Comparison of ENCODE assay signal across 8 mouse cellular contexts in genomic region chr11:55204602-55205001, GRCm38 (mm10). TPM values are rescaled to one million over a fixed set of nuclear protein-coding genes. Genes with fewer than 3 reads are reported as not detected.
A peak's percentile ranks its signal among the peaks of the same experiment; 100 is the strongest.
DNase-seq lines count a peak whose midpoint lies in the region; ATAC-seq and TF ChIP-seq lines count a peak whose summit lies in the region.

No protein-coding gene starts in this region.

- H3K9me3 ChIP-seq in hindbrain, embryonic 16.5 days (ENCODE audit: control insufficient read depth, low read length): no peaks in the 10 kb centered on the region
- H3K9me3 ChIP-seq in liver, embryonic 14.5 days (ENCODE audit: control insufficient read depth, low read length): no peaks in the 10 kb centered on the region
- H3K9me3 ChIP-seq in neural tube, embryonic 14.5 days (ENCODE audit: control insufficient read depth, low read length): no peaks in the 10 kb centered on the region

- H3K9ac ChIP-seq in hindbrain, embryonic 16.5 days (ENCODE audit: low read depth, low read length): peak overlapping the region; percentile 94
- peak overlapping the region; percentile 80 for H3K9ac ChIP-seq in liver, embryonic 14.5 days (replicated peaks)
- H3K9ac ChIP-seq in neural tube, embryonic 14.5 days (replicated peaks; ENCODE audit: low read depth, low read length): peak overlapping the region; percentile 77

- WGBS in hindbrain, embryonic 16.5 days: 1% methylated on average over 17 of the region's 17 CpGs
- 4% methylated on average over 17 of the region's 17 CpGs for WGBS in liver, embryonic 14.5 days (ENCODE audit: insufficient replicate concordance)
- 6% methylated on average over 17 of the region's 17 CpGs for WGBS in neural tube, embryonic 14.5 days

- peak overlapping the region; percentile 66; the same call in 1 of the 2 replicates for H3K27ac ChIP-seq in hindbrain, embryonic 16.5 days (ENCODE audit: low read depth, low read length)
- no peak overlapping the region for H3K27ac ChIP-seq in liver, embryonic 14.5 days
- H3K27ac ChIP-seq in neural tube, embryonic 14.5 days (ENCODE audit: low read depth, low read length): no peak overlapping the region

- ATAC-seq in erythroblast, adult 5-6 weeks (replicated peaks; ENCODE audit: low FRiP score, poor library complexity, severe bottlenecking): peak; percentile 46
- peak; percentile 31 for ATAC-seq in hindbrain, embryonic 16.5 days
- ATAC-seq in liver, embryonic 14.5 days (ENCODE audit: insufficient read depth): peak; percentile 54; the same call in 1 of the 2 replicates
- ATAC-seq in neural tube, embryonic 14.5 days (ENCODE audit: low read depth): peak; percentile 74

- H3K4me3 ChIP-seq in hindbrain, embryonic 16.5 days (ENCODE audit: low read length): peak overlapping the region; percentile 95
- H3K4me3 ChIP-seq in liver, embryonic 14.5 days (ENCODE audit: insufficient read depth in 1 of 2, low read depth in 2 of 2, low read length in 2 of 2): peak overlapping the region; percentile 76 to 91
- H3K4me3 ChIP-seq in neural tube, embryonic 14.5 days (ENCODE audit: low read depth, low read length): peak overlapping the region; percentile 79

- no peaks in the 10 kb centered on the region for H3K27me3 ChIP-seq in hindbrain, embryonic 16.5 days (replicated peaks; ENCODE audit: control insufficient read depth, insufficient read depth, low read length)
- H3K27me3 ChIP-seq in liver, embryonic 14.5 days (ENCODE audit: control insufficient read depth, insufficient read depth, low read length): no peaks in the 10 kb centered on the region
- H3K27me3 ChIP-seq in neural tube, embryonic 14.5 days (ENCODE audit: control insufficient read depth, insufficient read depth, low read length): no peaks in the 10 kb centered on the region

- H3K4me2 ChIP-seq in hindbrain, embryonic 16.5 days (ENCODE audit: low read length): peak overlapping the region; percentile 70
- H3K4me2 ChIP-seq in liver, embryonic 14.5 days (ENCODE audit: low read depth): peak overlapping the region; percentile 81
- H3K4me2 ChIP-seq in neural tube, embryonic 14.5 days (ENCODE audit: low read depth, low read length): peak overlapping the region; percentile 99

- peaks cover 13% of the 10 kb centered on the region for H3K4me1 ChIP-seq in hindbrain, embryonic 16.5 days (ENCODE audit: control insufficient read depth, insufficient read depth, low read depth, low read length)
- H3K4me1 ChIP-seq in liver, embryonic 14.5 days (replicated peaks; ENCODE audit: control insufficient read depth in 2 of 2, insufficient read depth in 2 of 2, low read length in 1 of 2): peaks cover 0 to 7% of the 10 kb centered on the region in 2 experiments; a peak in 2 of 4 replicates
- peaks cover 9% of the 10 kb centered on the region; the same call in 1 of the 2 replicates for H3K4me1 ChIP-seq in neural tube, embryonic 14.5 days (ENCODE audit: control insufficient read depth, insufficient read depth, low read length)

- peak; percentile 18 to 40 for DNase-seq in adrenal gland, adult 18-20 months (ENCODE audit: low spot score in 2 of 2)
- DNase-seq in adrenal gland, postnatal 10 days: no peak
- peak; percentile 38 for DNase-seq in thymus, postnatal 14 days
- no peak for DNase-seq in thymus, postnatal 0 days (ENCODE audit: low spot score)
- no peak for DNase-seq in liver, embryonic 14.5 days (ENCODE audit: low read depth in 3 of 3, low spot score in 3 of 3)

- no peak for TF ChIP-seq EP300 in liver, embryonic 14.5 days (IDR thresholded peaks at IDR 0.05; ENCODE audit: low read depth)

- no peaks in the 10 kb centered on the region for H3K36me3 ChIP-seq in hindbrain, embryonic 16.5 days (ENCODE audit: control insufficient read depth, insufficient read depth, low read length)
- no peaks in the 10 kb centered on the region for H3K36me3 ChIP-seq in liver, embryonic 14.5 days (replicated peaks; ENCODE audit: control insufficient read depth, insufficient read depth, low read depth)
- no peaks in the 10 kb centered on the region for H3K36me3 ChIP-seq in neural tube, embryonic 14.5 days (ENCODE audit: control insufficient read depth, insufficient read depth, low read length)

- no peak for TF ChIP-seq CTCF in liver, embryonic 14.5 days (IDR thresholded peaks at IDR 0.05; ENCODE audit: low read depth)

RNA-seq across cellular contexts. Expression of gene Slc36a1, which starts 0.5 kb away (rescaled TPM):
- total RNA-seq in adrenal gland, adult 18-20 months (2021): 10 to 100 TPM; 17.8 to 18.4 TPM
- 10 to 100 TPM; 24.5 to 26.9 TPM for total RNA-seq in adrenal gland, postnatal 10 days (2021)
- 4.2 TPM in 2 replicates for polyA plus RNA-seq in thymus, postnatal 0 days (2015; fragmentation: Nextera tagmentation; extraction: Ambion mirVana)
- 2.5 and 4.6 TPM in 2 replicates for total RNA-seq in erythroblast, adult 5-6 weeks (2015; ENCODE audit: low replicate concordance)
- total RNA-seq in erythroblast, adult 5-6 weeks (2017; ENCODE audit: low replicate concordance): 1.7 and 1.8 TPM in 2 replicates
- 4.4 and 4.6 TPM in 2 replicates for polyA plus RNA-seq in hindbrain, embryonic 16.5 days (2015; fragmentation: Nextera tagmentation; extraction: Ambion mirVana)
- 7.9 and 8.1 TPM in 2 replicates for polyA plus RNA-seq in liver, embryonic 14.5 days (2012; rRNA removed)
- 1.7 and 2.0 TPM in 2 replicates for polyA plus RNA-seq in liver, embryonic 14.5 days (2014; fragmentation: Nextera tagmentation; extraction: Ambion mirVana)
- 4.9 and 5.5 TPM in 2 replicates for polyA plus RNA-seq in neural tube, embryonic 14.5 days (2014; fragmentation: Nextera tagmentation; extraction: Ambion mirVana)

RNA-seq across cellular contexts. Expression of gene Slc36a2, which starts 19.7 kb away (rescaled TPM):
- 100 to 1,000 TPM in 1 of 2 experiments, 10 to 100 TPM in 1; 81.9 to 164 TPM for total RNA-seq in adrenal gland, adult 18-20 months (2021)
- total RNA-seq in adrenal gland, postnatal 10 days (2021): 100 to 1,000 TPM; 213 to 290 TPM
- 0.24 and 0.53 TPM in 2 replicates for polyA plus RNA-seq in thymus, postnatal 0 days (2015; fragmentation: Nextera tagmentation; extraction: Ambion mirVana)
- not detected in 2 replicates for total RNA-seq in erythroblast, adult 5-6 weeks (2015; ENCODE audit: low replicate concordance)
- total RNA-seq in erythroblast, adult 5-6 weeks (2017; ENCODE audit: low replicate concordance): 0.34 TPM in 1 of 2 replicates, not detected in the other
- polyA plus RNA-seq in hindbrain, embryonic 16.5 days (2015; fragmentation: Nextera tagmentation; extraction: Ambion mirVana): 0.56 and 0.87 TPM in 2 replicates
- 14.1 and 15.9 TPM in 2 replicates for polyA plus RNA-seq in liver, embryonic 14.5 days (2012; rRNA removed)
- 13.8 and 16.6 TPM in 2 replicates for polyA plus RNA-seq in liver, embryonic 14.5 days (2014; fragmentation: Nextera tagmentation; extraction: Ambion mirVana)
- 0.11 and 0.49 TPM in 2 replicates for polyA plus RNA-seq in neural tube, embryonic 14.5 days (2014; fragmentation: Nextera tagmentation; extraction: Ambion mirVana)

RNA-seq across cellular contexts. Expression of gene Slc36a3, which starts 53.1 kb away (rescaled TPM):
- not detected for total RNA-seq in adrenal gland, adult 18-20 months (2021)
- not detected for total RNA-seq in adrenal gland, postnatal 10 days (2021)
- 0.08 and 0.18 TPM in 2 replicates for polyA plus RNA-seq in thymus, postnatal 0 days (2015; fragmentation: Nextera tagmentation; extraction: Ambion mirVana)
- total RNA-seq in erythroblast, adult 5-6 weeks (2015; ENCODE audit: low replicate concordance): not detected in 2 replicates
- total RNA-seq in erythroblast, adult 5-6 weeks (2017; ENCODE audit: low replicate concordance): not detected in 2 replicates
- polyA plus RNA-seq in hindbrain, embryonic 16.5 days (2015; fragmentation: Nextera tagmentation; extraction: Ambion mirVana): not detected in 2 replicates
- not detected in 2 replicates for polyA plus RNA-seq in liver, embryonic 14.5 days (2012; rRNA removed)
- not detected in 2 replicates for polyA plus RNA-seq in liver, embryonic 14.5 days (2014; fragmentation: Nextera tagmentation; extraction: Ambion mirVana)
- polyA plus RNA-seq in neural tube, embryonic 14.5 days (2014; fragmentation: Nextera tagmentation; extraction: Ambion mirVana): not detected in 2 replicates

Comparison
In these comparisons a context has a peak if more than half of its experiments do, and no peak if none do; other contexts are left out.
1. DNase-seq: peak in adrenal gland, adult 18-20 months (2 of 2) and thymus, postnatal 14 days (single experiment); none in adrenal gland, postnatal 10 days (single experiment), thymus, postnatal 0 days (single experiment) and liver, embryonic 14.5 days (0 of 3).
2. Peak in every context shown above with its lines, with median percentiles within 50 percentile points of each other: ATAC-seq, H3K4me2 ChIP-seq, H3K4me3 ChIP-seq and H3K9ac ChIP-seq.